Mouse (Mus musculus) heart, embryonic 12.5 days (tissue): ENCODE measurements at regions not wholly inside any gene's neighbourhood (a gene's known extent, or its start where the extent isn't known, plus 50 kb on each side); places are given as distances from the start of the nearest gene placed in this dataset.

Experiments used
- ATAC-seq: fragments of 200-750 bp; cut with Nextera tagmentation; 2 replicates; pipeline ENCODE4 v1.8.0; 2017; ENCODE audit warnings: moderate TSS enrichment, moderate library complexity; ENCODE audit not compliant: insufficient number of reproducible peaks, low FRiP score
- H3K27ac ChIP-seq: fragments of 300-500 bp; sonication (generic); 2 replicates; pipeline ENCODE4 v1.5.1; 2016; ENCODE audit warnings: mild to moderate bottlenecking, moderate library complexity; ENCODE audit not compliant: poor library complexity, severe bottlenecking
- H3K27me3 ChIP-seq: fragments of 300-500 bp; sonication (generic); replicated peaks from 2 replicates; pipeline ENCODE4 v1.6.1; 2016; ENCODE audit warnings: mild to moderate bottlenecking, moderate library complexity
- H3K36me3 ChIP-seq: fragments of 300-500 bp; sonication (generic); 2 replicates; pipeline ENCODE4 v1.6.1; 2016; ENCODE audit warnings: mild to moderate bottlenecking, moderate library complexity
- H3K4me1 ChIP-seq: fragments of 300-500 bp; sonication (generic); replicated peaks from 2 replicates; pipeline ENCODE4 v1.6.1; 2016; ENCODE audit warnings: mild to moderate bottlenecking
- H3K4me2 ChIP-seq: fragments of 300-500 bp; sonication (generic); 2 replicates; pipeline ENCODE4 v1.6.1; 2016; ENCODE audit warnings: mild to moderate bottlenecking, moderate library complexity
- H3K4me3 ChIP-seq: fragments of 300-500 bp; sonication (generic); 2 replicates; pipeline ENCODE4 v1.5.1; 2016; ENCODE audit warnings: mild to moderate bottlenecking
- H3K9ac ChIP-seq: fragments of 300-500 bp; sonication (generic); 2 replicates; pipeline ENCODE4 v1.6.1; 2016; ENCODE audit warnings: mild to moderate bottlenecking, moderate library complexity
- H3K9me3 ChIP-seq: fragments of 300-500 bp; sonication (generic); replicated peaks from 2 replicates; pipeline ENCODE4 v1.6.1; 2016; ENCODE audit warnings: mild to moderate bottlenecking, moderate library complexity
- WGBS: fragments of 180-500 bp; shearing (Covaris S2); methylation state at CpG from one replicate; pipeline ENCODE4 v1.1.7; 2016; 5-methylcytosine and 5-hydroxymethylcytosine counted together

DNA sequence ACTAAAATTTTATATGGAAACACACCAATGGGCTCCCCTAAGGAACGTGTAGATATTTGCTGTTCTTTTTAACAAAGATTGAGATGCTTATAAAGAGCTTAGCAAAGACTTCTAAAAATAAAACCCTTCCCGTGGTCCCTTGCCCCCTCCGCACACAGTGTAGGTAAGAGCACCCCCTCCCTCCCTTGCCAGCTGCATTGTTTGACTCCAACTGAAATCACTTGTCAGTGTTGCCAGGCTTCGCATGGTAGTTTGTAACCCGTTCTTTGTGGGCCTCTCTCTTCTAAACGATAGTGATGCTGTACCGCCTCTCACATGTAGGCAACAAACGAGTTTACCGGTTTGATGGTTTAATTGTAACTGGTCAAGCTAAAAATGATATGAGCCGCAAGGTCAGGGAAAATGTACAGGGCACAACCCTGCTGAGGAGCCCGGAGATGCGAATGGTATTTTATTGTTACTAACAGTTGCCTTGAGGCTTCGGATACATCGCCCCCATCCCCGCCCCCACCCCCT, 246.0 kb downstream of the Ttll7 start:
- H3K36me3 ChIP-seq, result no peaks in the 10 kb centered on the region
- peaks cover 25% of the 10 kb centered on the region for H3K27me3 ChIP-seq
- H3K4me1 ChIP-seq, result peaks cover 15% of the 10 kb centered on the region
- 41% methylated on average over 15 of the region's 15 CpGs for WGBS
- no peaks in the 10 kb centered on the region for H3K9me3 ChIP-seq
- H3K4me3 ChIP-seq, result no peak overlapping the region
- H3K27ac ChIP-seq, result no peak overlapping the region
- no peak for ATAC-seq
- H3K9ac ChIP-seq, result no peak overlapping the region
- peak overlapping the region; percentile 43 for H3K4me2 ChIP-seq

GRCm38 (mm10) chr3:147098611-147099010, 246.4 kb downstream of the Ttll7 start:
- H3K27ac ChIP-seq, result no peak overlapping the region
- no peak for ATAC-seq
- H3K9me3 ChIP-seq, result no peaks in the 10 kb centered on the region
- WGBS, result 60% methylated on average over 6 of the region's 6 CpGs
- H3K9ac ChIP-seq, result no peak overlapping the region
- no peak overlapping the region for H3K4me3 ChIP-seq
- peaks cover 15% of the 10 kb centered on the region for H3K4me1 ChIP-seq
- peaks cover 28% of the 10 kb centered on the region for H3K27me3 ChIP-seq
- peak overlapping the region; percentile 43 for H3K4me2 ChIP-seq
- no peaks in the 10 kb centered on the region for H3K36me3 ChIP-seq

GRCm38 (mm10) chr3:147099143-147099713, 247.1 kb downstream of the Ttll7 start:
- H3K9ac ChIP-seq, result no peak overlapping the region
- peak overlapping the region; percentile 53 for H3K4me2 ChIP-seq
- 29% methylated on average over 12 of the region's 12 CpGs for WGBS
- H3K36me3 ChIP-seq, result no peaks in the 10 kb centered on the region
- H3K9me3 ChIP-seq, result no peaks in the 10 kb centered on the region
- peaks cover 28% of the 10 kb centered on the region for H3K27me3 ChIP-seq
- no peak overlapping the region for H3K4me3 ChIP-seq
- peaks cover 15% of the 10 kb centered on the region for H3K4me1 ChIP-seq
- H3K27ac ChIP-seq, result no peak overlapping the region
- ATAC-seq, result no peak

DNA sequence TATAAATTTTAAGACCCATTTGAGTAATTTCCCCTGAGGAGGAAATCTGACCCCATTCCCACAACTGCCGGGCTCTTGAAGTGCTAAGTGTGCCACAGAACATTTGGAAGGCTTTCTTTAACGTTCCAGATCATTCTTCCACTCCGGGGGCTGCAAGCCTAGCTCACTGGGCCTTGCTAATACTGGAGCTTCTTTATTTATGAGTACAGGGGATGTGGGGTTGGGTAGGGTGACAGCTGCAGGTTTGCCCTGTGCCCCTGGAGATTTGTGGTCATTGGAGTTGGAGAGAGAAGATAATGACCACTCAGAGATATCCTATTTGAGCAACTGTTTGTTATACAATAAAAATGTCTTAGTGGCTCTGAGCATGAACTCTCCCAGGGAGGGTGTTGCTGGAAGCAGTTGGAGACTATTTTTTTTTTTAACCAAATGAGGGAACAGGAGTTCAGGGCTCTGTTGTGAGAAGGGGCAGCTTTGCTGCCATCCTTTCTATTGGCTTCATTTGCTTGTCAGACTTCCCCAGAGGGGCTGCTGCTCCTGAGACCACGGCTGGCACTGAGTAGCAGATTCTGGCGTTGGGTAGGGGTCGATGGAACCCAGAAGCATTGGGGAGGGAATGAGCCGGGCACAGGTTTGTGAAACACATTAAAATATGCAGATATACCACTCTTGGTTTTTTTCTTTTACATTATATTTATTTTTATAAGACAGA, 249.0 kb downstream of the Ttll7 start:
- H3K4me3 ChIP-seq, result no peak overlapping the region
- H3K4me2 ChIP-seq, result no peak overlapping the region
- H3K27ac ChIP-seq, result no peak overlapping the region
- WGBS, result 69% methylated on average over 7 of the region's 7 CpGs
- no peaks in the 10 kb centered on the region for H3K9me3 ChIP-seq
- peaks cover 28% of the 10 kb centered on the region for H3K27me3 ChIP-seq
- H3K4me1 ChIP-seq, result peaks cover 15% of the 10 kb centered on the region
- no peaks in the 10 kb centered on the region for H3K36me3 ChIP-seq
- no peak overlapping the region for H3K9ac ChIP-seq
- ATAC-seq, result no peak

GRCm38 (mm10) chr3:147101765-147102113, 249.6 kb downstream of the Ttll7 start:
- peaks cover 28% of the 10 kb centered on the region for H3K27me3 ChIP-seq
- H3K9ac ChIP-seq, result no peak overlapping the region
- no peak overlapping the region for H3K4me2 ChIP-seq
- no peak overlapping the region for H3K27ac ChIP-seq
- no peak overlapping the region for H3K4me3 ChIP-seq
- ATAC-seq, result no peak
- H3K9me3 ChIP-seq, result no peaks in the 10 kb centered on the region
- 52% methylated on average over 3 of the region's 3 CpGs for WGBS
- peaks cover 15% of the 10 kb centered on the region for H3K4me1 ChIP-seq
- no peaks in the 10 kb centered on the region for H3K36me3 ChIP-seq

DNA sequence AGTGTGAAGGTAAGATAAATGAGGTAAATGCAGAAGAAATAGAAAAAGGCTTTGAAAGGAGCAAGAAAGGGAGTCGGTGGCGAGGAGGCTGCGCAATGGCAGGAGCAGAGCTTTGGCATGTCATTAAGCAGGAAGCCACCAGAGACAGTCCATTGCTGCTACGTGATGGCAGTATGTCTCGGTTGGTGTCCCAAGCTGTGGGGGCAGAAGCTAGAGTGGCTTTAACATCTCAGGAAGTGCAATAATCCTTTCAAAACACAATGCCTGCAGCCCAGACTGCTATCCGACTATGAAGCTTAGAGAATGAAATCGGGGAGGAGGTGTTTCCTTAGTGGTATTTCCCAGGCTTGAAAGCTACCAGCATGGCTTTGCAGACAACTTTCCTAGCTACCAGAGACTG, 251.3 kb downstream of the Ttll7 start:
- Histone ChIP-seq H3K4me3 (no peak overlapping the region), H3K27ac (no peak overlapping the region), H3K4me2 (no peak overlapping the region), H3K27me3 (peaks cover 28% of the 10 kb centered on the region), H3K9me3 (no peaks in the 10 kb centered on the region), H3K4me1 (peaks cover 9% of the 10 kb centered on the region), H3K36me3 (no peaks in the 10 kb centered on the region), H3K9ac (no peak overlapping the region; the same call in 1 of the 2 replicates)
- no peak for ATAC-seq
- 62% methylated on average over 7 of the region's 7 CpGs for WGBS

DNA sequence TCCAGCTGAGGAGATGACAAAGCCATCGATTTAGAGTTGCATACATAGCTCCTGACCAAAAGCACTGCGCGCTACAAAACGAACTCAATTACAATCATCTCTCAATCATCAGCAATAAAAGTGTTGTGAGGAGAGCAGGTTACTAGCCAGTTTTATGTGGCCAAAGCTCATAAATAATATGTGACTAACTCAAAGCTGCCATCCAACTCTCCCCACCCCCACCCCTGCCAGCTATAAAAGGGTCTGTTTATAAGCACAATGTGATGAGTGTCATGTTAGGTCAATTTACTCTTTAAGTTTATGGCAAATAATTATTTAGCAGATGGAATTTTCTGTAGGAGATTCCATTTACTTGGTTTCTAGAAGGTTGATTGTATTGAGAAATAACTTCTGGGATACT, 265.4 kb downstream of the Ttll7 start:
- 86% methylated on average over 4 of the region's 4 CpGs for WGBS
- H3K27ac ChIP-seq, result no peak overlapping the region
- H3K27me3 ChIP-seq, result no peaks in the 10 kb centered on the region
- no peaks in the 10 kb centered on the region for H3K9me3 ChIP-seq
- no peak for ATAC-seq
- H3K4me1 ChIP-seq, result no peaks in the 10 kb centered on the region
- H3K4me2 ChIP-seq, result no peak overlapping the region
- H3K36me3 ChIP-seq, result no peaks in the 10 kb centered on the region
- H3K4me3 ChIP-seq, result no peak overlapping the region
- no peak overlapping the region for H3K9ac ChIP-seq

DNA sequence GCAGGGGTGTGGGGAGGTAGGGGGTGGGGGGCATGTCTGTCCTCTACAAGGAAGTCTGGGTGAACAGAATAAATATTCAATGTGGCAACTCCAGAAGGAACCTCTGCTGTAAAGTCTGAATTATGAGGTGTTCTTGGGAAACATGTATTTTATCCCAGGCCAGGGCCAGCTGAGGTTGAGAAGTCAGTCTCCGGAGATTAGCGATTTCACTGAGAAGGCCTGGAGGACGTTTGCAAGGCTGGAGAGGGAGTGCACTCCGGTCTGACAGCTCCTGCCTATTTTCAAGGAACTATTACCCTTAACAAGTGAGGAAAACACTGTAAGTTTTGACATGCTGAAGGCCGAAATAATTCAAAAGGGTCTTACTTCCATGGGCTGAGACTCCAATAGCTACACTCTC, 265.9 kb downstream of the Ttll7 start:
- no peak for ATAC-seq
- WGBS, result 61% methylated on average over 5 of the region's 5 CpGs
- no peak overlapping the region for H3K27ac ChIP-seq

DNA sequence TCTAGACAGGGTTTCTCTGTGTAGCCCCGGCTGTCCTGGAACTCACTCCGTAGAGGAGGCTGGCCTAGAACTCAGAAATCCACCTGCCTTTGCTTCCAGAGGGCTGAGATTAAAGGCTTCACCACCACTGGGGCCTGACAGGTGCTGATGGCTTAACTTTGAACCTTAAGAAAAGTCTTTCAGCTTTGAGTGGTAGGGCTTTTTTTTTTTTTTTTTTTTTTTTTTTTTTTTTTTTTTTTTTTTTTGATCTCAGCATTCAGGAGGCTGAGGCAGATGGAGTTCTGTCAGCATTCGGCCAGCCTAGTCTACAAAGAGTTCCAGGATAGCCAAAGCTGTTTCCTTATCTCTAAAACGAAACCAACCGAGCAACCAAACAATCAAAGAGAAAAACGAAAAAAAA, 266.5 kb downstream of the Ttll7 start:
- H3K4me2 ChIP-seq, result no peak overlapping the region
- no peak overlapping the region for H3K4me3 ChIP-seq
- no peak overlapping the region for H3K9ac ChIP-seq
- WGBS, result 74% methylated on average over 6 of the region's 6 CpGs
- no peak overlapping the region for H3K27ac ChIP-seq
- no peak for ATAC-seq
- H3K9me3 ChIP-seq, result no peaks in the 10 kb centered on the region
- H3K27me3 ChIP-seq, result no peaks in the 10 kb centered on the region
- no peaks in the 10 kb centered on the region for H3K36me3 ChIP-seq
- H3K4me1 ChIP-seq, result no peaks in the 10 kb centered on the region

More for the DNA sequence above, 265.9 kb downstream of the Ttll7 start:
- Histone ChIP-seq H3K27me3 (no peaks in the 10 kb centered on the region), H3K4me2 (no peak overlapping the region), H3K9ac (no peak overlapping the region), H3K4me1 (no peaks in the 10 kb centered on the region), H3K4me3 (no peak overlapping the region), H3K36me3 (no peaks in the 10 kb centered on the region), H3K9me3 (no peaks in the 10 kb centered on the region)

- no peak overlapping the region for H3K4me3 ChIP-seq
- H3K4me2 ChIP-seq, result no peak overlapping the region
- no peak overlapping the region for H3K9ac ChIP-seq
- H3K4me1 ChIP-seq, result no peaks in the 10 kb centered on the region
- 78% methylated on average over 6 of the region's 6 CpGs for WGBS
- H3K27me3 ChIP-seq, result no peaks in the 10 kb centered on the region
- no peak overlapping the region for H3K27ac ChIP-seq
- no peaks in the 10 kb centered on the region for H3K9me3 ChIP-seq
- ATAC-seq, result no peak
- H3K36me3 ChIP-seq, result no peaks in the 10 kb centered on the region
Measured at GRCm38 (mm10) chr3:147121826-147122225, 269.7 kb downstream of the Ttll7 start.

- Histone ChIP-seq H3K27me3 (no peaks in the 10 kb centered on the region), H3K4me2 (no peak overlapping the region), H3K9me3 (no peaks in the 10 kb centered on the region), H3K36me3 (no peaks in the 10 kb centered on the region), H3K9ac (no peak overlapping the region), H3K4me3 (no peak overlapping the region), H3K4me1 (no peaks in the 10 kb centered on the region), H3K27ac (no peak overlapping the region)
- no peak for ATAC-seq
- 74% methylated on average over 6 of the region's 6 CpGs for WGBS
Measured at GRCm38 (mm10) chr3:147127740-147128139, 275.6 kb downstream of the Ttll7 start.

DNA sequence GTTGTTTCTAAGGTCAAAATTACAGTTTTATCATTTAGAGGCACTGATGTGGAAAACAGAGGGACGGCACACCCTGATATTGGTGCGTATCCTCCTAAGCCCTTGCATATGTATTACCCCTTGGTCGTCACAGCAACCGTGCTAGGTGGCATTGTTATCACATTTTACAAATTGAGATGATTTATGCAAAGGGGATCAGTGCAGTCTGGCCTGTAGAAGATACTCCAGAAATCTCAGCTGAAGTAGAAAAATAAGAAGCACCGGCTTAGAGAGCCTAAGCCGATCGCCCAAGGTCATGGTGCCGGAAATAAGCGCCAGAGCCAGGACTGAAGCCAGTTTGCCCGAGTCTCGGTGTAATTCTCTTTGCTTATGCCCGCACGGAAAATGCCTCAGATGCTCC, 280.7 kb downstream of the Ttll7 start:
- Histone ChIP-seq H3K36me3 (no peaks in the 10 kb centered on the region), H3K4me1 (0 out of 2 replicates have a peak, but pooled peaks cover 3% of the 10 kb centered on the region), H3K4me2 (no peak overlapping the region), H3K27me3 (no peaks in the 10 kb centered on the region), H3K9ac (no peak overlapping the region), H3K27ac (no peak overlapping the region), H3K9me3 (no peaks in the 10 kb centered on the region), H3K4me3 (no peak overlapping the region)
- 86% methylated on average over 13 of the region's 13 CpGs for WGBS
- no peak for ATAC-seq
